Mouse (Mus musculus): ENCODE measurements around the gene Gnaq.

Gene Gnaq

DNA sequence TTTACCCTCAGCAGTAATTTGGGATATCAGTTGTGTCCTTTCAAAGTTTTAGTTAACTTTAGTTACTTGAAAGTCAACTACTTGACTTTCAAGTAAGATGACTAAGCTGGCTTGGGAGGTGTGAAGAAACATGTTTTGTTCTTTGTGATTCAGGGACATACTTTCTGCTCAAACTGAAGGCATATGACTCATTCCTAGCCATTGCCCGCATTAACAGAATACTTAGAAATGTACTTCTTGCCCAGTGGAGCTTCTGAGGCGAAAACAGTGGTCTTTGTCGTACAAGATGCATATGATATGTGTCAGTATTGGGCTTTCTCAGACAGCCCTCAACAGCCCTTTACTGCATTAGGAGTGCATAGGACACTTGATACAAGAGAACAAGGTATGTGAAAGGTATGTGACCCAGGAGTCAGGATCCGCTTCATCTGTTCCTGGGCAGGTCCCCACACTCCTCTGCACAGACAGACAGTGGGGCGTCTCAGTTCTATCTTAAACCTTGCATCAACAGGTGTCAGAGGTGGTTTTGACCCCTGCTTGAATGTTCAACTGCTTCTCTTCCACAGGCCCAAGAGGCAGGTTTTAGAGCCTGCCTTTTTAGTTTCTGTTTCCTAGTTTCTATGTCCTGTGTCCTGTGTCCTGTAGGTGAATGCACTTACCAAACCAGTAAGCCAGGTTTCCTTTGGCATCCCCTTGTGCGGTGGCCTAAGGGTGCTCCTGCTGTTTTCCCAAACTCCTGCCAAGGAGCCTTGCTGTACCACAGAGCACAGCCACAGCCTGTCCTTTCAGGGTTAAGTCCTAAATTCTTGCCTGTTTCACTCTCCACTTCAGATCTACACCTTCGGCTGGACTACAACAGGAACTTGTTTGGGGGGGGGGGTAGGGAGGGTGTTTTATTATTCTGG lies 72.4 kb downstream of the Gnaq start:
- no peak for DNase-seq

DNA sequence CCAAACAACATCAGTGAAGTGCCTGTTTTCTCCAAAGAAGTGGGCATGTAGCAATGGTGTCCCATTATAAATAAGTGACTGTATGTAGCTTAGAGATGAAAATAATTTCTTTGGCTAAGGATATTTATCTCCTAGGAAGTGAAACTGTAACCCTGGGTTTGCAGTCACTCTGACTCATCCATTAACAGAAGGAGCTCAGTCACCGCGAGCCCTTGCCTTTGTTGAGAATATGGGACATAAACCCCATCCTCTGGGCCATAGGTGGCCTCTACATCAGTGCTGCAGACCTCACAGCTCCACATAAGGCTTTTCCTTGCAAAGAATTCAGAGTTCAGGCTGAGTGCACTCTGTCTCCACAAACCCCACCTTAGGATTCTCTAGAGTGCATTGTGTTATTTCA lies 77.0 kb downstream of the Gnaq start:
- DNase-seq: no peak

DNA sequence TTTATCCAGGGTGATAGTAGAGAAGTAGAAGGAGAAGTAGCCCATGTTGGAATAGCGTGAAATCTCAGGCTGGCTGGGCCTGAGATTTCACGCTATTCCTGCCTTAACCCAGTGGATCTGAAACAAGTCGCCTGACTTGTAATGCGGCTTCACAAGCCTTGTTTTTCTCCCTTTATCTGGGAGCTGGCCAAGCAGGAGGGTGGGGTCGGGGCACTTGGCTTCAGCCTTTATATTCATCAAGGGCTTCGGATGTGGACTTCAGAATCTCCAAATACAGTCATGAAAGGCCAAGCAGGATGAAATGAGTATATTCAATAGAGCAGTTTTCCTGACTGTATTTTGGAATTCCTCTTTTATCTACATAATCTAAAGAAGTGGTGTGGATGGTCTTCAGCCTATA lies 82.3 kb downstream of the Gnaq start:
- no peak for DNase-seq

DNA sequence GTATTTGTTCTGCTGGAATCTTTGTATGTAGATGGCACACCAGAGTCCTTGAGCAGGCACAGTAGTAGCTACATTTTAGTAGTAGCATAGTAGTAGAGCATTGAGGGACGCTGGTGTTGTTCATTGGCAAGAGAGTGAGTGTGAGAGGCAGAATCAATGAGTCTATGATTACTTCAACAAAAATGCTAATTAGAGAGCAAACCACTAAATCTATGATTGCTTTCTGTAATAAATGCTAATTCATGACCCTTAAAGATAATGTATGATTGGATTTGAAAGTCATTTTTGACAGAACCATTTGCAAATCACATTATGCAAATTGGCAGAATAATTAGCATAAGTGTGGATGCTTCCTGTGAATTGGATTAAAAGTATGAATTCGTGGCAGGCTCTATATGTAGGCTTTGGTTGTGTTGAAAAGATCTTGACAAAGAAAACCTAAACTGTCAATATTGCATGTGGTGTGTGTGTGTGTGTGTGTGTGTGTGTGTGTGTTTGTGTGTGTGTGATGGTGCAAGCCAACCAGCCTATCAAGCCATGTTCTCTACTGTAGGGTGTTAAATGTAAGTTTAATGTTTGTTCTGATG lies 82.9 kb downstream of the Gnaq start:
- DNase-seq: no peak

DNA sequence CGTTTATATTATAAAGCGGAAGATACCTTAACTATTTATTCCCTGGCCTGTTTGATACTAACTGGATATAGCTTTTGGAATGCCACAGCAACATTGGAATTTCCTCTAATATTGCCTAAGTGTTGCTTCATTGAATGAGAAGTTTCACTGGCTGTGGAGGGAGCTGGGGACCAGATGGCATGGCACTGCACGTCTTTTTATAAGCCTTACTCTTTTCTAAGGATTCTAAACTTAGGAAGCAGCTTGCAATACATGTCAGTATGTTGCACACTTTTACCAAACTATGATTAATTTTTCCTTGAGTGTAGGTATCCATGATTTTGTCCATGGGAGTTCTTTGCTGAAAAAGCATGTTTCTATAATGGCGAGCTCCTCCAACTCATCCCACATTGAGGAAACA lies 87.3 kb downstream of the Gnaq start:
- DNase-seq: no peak

DNA sequence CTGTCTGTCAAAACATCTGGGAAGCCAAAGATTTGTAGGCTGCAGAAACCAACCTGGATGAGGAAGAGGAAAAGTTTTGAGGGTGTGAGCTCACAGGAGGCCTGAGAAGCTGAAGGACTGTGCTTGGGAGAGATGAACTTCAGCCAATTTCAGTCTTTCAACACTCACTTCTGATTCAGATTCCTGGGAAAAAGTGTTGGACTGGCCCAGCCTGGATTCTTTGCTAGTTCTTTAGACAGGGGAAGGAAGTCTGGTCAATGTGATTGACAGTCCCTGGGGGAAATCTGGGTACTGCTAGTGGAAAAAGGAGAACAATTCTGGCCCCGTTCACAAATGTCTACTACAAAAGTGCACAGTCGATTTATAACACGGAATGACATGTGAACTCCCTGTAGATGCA lies 89.9 kb downstream of the Gnaq start:
- DNase-seq: no peak

DNA sequence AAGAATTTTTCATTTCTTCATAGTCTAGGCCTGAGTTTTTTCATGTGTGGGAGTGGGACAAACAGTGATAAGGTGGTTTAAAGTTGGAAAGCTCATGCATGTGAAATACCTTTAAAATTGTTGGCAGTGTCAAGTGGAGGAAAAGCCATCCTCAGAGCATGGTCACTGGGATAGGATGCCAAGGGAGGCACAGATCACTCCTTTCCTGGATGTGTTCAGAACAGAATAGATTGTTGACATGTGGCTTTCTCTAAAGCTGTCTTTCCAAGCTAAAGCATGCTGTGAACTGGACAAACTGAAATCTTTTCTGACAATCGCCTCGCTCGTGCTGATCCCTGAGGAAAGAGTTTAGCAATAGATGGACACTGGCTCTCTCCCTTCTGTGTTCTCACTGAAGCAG lies 90.5 kb downstream of the Gnaq start:
- no peak for DNase-seq

DNA sequence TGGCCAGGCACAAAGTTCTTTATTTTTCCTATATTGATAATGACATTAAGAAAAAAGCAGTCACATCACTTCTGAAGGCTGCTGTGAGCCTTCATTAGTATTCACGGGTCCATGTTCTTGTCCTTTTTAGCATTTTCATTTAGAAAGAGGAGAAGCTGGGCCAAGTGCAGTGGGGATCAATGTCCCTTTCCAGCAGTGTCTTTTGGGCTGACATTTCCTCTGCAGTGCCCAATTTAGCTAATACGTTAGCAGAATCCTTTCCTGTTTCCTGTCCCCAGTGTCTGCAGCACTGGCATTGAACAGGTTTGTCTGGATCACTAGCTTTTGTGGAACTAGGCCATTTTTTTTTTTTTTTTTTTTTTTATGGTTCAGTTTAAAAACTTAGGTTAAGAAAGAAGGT lies 92.2 kb downstream of the Gnaq start:
- DNase-seq: no peak

DNA sequence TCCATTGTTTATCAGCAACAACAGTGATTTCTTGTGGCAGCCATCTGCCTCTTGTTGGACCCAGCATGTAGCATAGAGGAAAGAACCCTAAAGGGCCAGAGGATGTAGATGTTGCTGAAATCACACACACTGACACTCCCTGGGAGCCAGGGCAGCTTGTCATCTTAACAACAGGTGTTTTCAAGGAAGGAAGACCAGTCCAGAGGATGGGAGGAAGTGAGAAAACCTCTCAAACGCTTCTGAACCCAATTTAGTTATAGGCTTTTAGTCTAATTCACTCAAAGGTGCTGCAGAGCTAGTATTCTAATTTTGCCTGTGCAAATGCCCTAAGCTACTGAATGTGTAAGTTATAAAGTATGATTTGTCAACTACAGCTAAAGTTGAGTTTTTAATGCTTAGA lies 99.0 kb downstream of the Gnaq start:
- no peak for DNase-seq

GRCm38 (mm10) chr19:16235594-16235993 lies 103.0 kb downstream of the Gnaq start:
- no peak for DNase-seq

DNA sequence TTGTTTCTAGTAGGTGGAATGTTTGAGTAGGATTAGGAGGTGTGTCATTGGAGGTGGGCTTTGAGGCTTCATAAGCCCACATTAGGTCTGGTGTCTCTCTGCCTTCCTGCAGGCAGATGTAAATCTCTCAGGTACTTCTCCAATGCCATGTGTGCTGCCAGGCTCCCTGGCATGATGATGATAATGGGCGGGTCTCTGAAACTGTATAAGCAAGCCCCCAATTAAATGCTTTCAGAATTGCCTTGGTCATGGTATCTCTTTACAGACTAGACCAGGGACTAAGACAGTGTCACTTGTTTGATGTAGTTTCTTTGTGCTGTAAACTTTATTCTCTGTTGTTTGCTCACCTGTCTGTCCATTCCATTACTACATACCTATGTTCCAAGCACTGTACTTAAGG lies 104.4 kb downstream of the Gnaq start:
- no peak for DNase-seq

GRCm38 (mm10) chr19:16238072-16238471 lies 105.4 kb downstream of the Gnaq start:
- DNase-seq: no peak

- DNase-seq: no peak
Observed at GRCm38 (mm10) chr19:16238512-16238911, 105.9 kb downstream of the Gnaq start.

- no peak for DNase-seq
Observed at GRCm38 (mm10) chr19:16242708-16243107, 110.1 kb downstream of the Gnaq start.

GRCm38 (mm10) chr19:16249025-16249424 lies 116.4 kb downstream of the Gnaq start:
- DNase-seq: no peak

- no peak for DNase-seq
Observed at GRCm38 (mm10) chr19:16250921-16251320, 118.3 kb downstream of the Gnaq start.

DNA sequence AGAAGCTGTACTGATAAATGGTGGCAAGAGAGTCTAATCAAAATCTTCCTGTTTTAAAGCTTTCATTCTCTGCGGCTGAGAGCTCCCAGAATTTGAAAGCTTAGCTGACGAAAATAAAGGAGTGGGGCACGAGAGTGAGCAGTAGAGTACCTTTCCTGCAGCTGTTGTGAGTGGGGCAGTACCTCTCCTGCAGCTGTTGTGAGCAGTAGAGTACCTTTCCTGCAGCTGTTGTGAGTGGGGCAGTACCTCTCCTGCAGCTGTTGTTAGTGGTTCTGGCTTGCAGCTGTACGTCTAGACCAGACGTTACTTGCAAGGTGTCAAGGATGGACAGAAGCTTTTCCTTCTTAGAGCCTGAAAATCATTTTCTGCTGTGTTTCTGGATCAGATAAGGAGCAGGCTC lies 119.2 kb downstream of the Gnaq start:
- DNase-seq: no peak

DNA sequence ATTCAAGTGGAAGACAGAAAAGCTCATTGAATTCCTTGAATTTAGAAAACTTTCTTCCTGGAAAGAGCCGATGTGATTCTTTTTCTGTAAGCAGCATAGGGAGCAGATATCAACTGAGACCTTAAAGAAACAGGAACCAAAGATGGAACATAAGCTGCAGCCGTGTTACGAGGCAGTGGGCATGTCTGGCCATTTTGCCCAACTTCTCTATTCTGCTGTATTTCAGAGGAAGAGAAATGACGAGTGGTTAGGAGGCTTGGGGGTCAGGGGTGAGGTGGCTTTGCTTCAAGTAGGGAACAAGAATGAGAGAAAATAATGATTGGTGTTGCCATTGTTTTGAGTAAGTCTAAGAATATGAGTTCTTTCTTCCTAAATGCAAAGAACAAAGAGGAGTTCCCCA lies 120.1 kb downstream of the Gnaq start:
- DNase-seq: no peak

DNA sequence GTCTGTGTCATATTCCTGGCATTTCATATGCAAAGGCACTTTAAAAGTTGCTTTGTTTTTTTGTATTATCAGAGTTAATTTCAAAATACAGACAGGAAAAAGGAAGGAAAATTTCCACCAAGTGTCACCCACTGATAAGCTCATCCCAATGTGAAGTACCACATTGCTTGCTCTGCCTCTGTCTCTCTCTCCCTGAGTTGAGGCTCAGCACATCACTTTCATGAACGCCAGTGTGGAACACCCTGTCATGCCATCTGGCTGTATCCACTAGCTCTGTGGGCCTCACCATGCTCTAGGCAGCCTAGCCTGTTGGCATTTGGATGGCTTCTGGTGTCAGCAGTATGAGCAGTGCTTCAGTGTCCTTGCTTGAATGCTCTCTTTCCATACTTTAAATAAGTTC lies 122.2 kb downstream of the Gnaq start:
- DNase-seq: no peak

DNA sequence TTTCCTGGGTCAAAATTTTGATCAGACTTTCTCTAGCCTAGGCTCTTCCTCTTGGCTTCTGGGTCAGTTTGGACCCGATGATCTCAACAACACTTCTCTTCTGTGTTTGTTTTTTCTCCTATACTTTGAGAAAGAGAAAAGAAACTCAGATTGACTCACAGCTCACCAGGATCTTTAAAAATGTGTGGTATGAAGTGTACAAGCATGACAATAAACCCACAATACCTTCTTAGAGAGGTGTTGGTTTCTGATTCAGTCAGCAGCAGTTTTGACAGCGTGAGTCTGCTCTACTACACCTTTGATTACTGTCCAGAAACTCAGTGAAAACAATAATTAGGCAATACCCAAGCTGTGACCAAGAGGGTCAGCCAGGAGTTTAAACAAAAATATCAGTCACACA lies 122.7 kb downstream of the Gnaq start:
- no peak for DNase-seq

- DNase-seq: no peak
Observed at GRCm38 (mm10) chr19:16258766-16259355, 126.2 kb downstream of the Gnaq start.

- DNase-seq: no peak
Observed at GRCm38 (mm10) chr19:16259786-16260434, 127.3 kb downstream of the Gnaq start.

DNA sequence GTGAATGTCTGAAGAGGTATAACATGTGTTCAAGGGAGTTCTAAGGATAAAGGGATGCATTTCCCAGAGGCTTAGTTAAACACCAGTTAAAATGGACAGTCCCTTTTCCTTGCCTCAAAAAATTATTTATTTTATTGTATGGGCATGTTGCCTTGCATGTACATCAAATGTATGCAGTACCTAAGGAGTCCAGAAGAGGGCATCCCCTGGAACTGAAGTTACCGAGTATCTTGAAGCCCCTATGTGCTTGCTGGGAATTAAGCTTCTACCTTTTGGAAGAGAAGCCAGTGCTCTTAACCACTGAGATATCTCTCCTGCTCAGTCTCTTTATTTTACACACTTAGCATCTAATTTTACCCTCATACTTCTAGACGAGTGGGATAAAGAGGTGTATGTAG lies 127.8 kb downstream of the Gnaq start:
- peak; percentile 25 for DNase-seq

DNA sequence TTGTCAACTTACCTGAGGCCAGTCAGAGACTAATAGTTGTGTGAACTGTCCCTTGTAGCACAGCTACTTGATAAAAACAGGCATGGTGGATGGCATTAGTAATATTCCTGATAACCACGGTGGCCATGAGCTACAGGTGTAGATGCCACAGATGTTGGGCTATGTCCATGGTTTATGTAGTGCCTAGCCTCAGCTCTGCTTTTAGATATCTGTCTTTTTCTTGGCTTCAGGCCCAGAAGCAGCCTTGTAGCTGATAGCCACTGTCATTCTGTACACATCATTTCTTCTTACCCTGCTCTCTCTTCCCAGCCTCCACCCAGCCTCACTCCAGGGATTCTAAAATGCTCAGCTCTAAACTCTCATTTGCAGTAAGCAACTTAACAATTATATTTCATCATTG lies 128.3 kb downstream of the Gnaq start:
- DNase-seq: no peak

Data from thymus, postnatal 14 days (tissue).